Mouse (Mus musculus): ENCODE results near the gene Noto. TPM values are rescaled to one million over a fixed set of nuclear protein-coding genes. Genes with fewer than 3 reads are reported as not detected.

Noto gene
- total RNA-seq, 2 experiments from 2014 or later: not detected

GRCm38 (mm10) chr6:85471962-85472361 lies 48.3 kb downstream of the Noto start:
- no peak for DNase-seq (ENCODE audit: extremely low spot score in 1 of 2, low spot score in 1 of 2)

- DNase-seq (ENCODE audit: extremely low spot score in 1 of 2, low spot score in 1 of 2): no peak
These were observed 48.9 kb downstream of the Noto start for GRCm38 (mm10) chr6:85472542-85472941.

GRCm38 (mm10) chr6:85475581-85475980 lies 51.9 kb downstream of the Noto start:
- no peak for DNase-seq (ENCODE audit: extremely low spot score in 1 of 2, low spot score in 1 of 2)

- DNase-seq (ENCODE audit: extremely low spot score in 1 of 2, low spot score in 1 of 2): no peak
These were observed 53.8 kb downstream of the Noto start for GRCm38 (mm10) chr6:85477366-85477917.

- DNase-seq (ENCODE audit: extremely low spot score in 1 of 2, low spot score in 1 of 2): no peak
These were observed 54.7 kb downstream of the Noto start for GRCm38 (mm10) chr6:85478416-85478815.

Other genes with a start within 250 kb of the Noto start
- 10 to 100 TPM; 19.5 to 20.5 TPM for gene Emx1, start 236.4 kb upstream of the Noto start, total RNA-seq (2021)
- 100 to 1,000 TPM; 168 to 177 TPM for gene Sfxn5, start 90.5 kb upstream of the Noto start, total RNA-seq (2021)
- 10 to 100 TPM; 53.8 to 55.3 TPM for gene Rab11fip5, start 49.3 kb upstream of the Noto start, total RNA-seq (2021)
- gene Smyd5, start 8.1 kb downstream of the Noto start, total RNA-seq (2021): 10 to 100 TPM; 38.9 to 40.9 TPM
- 100 to 1,000 TPM; 194 to 226 TPM for gene Cct7, start 27.6 kb downstream of the Noto start, total RNA-seq (2021)
- 10 to 100 TPM; 15.8 to 17.9 TPM for gene Pradc1, start 28.1 kb downstream of the Noto start, total RNA-seq (2021)
- 10 to 100 TPM; 95.1 to 98.5 TPM for gene Fbxo41, start 79.1 kb downstream of the Noto start, total RNA-seq (2021)
- gene Egr4, start 89.7 kb downstream of the Noto start, total RNA-seq (2021): 10 to 100 TPM; 26.8 to 28.1 TPM
- gene Alms1, start 163.6 kb downstream of the Noto start, total RNA-seq (2021): 1 to 10 TPM; 5.2 to 7.8 TPM